Mouse (Mus musculus): ENCODE results near the gene Stk24.

Gene Stk24

GRCm38 (mm10) chr14:121322641-121323040 is 57.2 kb downstream of the Stk24 start:
- Histone ChIP-seq H3K4me3 (replicated peaks; ENCODE audit: low read length) (no peak overlapping the region), H3K27me3 (ENCODE audit: insufficient read depth, low read length) (no peaks in the 10 kb centered on the region), H3K9me3 (ENCODE audit: low read length) (no peaks in the 10 kb centered on the region), H3K36me3 (ENCODE audit: insufficient read depth, low read length) (no peaks in the 10 kb centered on the region), H3K4me1 (replicated peaks; ENCODE audit: low read depth, low read length) (peaks cover 72% of the 10 kb centered on the region)
- TF ChIP-seq NANOG (IDR thresholded peaks at IDR 0.05; ENCODE audit: borderline replicate concordance, low read length): no peak
- TF ChIP-seq POU5F1 (IDR thresholded peaks at IDR 0.05; ENCODE audit: borderline replicate concordance, low read length): no peak
- no peak for TF ChIP-seq CTCF (conservative IDR thresholded peaks at IDR 0.05; ENCODE audit: low read length)

GRCm38 (mm10) chr14:121322150-121322549 is 57.7 kb downstream of the Stk24 start:
- Histone ChIP-seq H3K4me1 (replicated peaks; ENCODE audit: low read depth, low read length) (peaks cover 70% of the 10 kb centered on the region), H3K4me3 (replicated peaks; ENCODE audit: low read length) (no peak overlapping the region), H3K27me3 (ENCODE audit: insufficient read depth, low read length) (no peaks in the 10 kb centered on the region), H3K9me3 (ENCODE audit: low read length) (no peaks in the 10 kb centered on the region), H3K36me3 (ENCODE audit: insufficient read depth, low read length) (no peaks in the 10 kb centered on the region)
- TF ChIP-seq NANOG (IDR thresholded peaks at IDR 0.05; ENCODE audit: borderline replicate concordance, low read length) (no peak), CTCF (conservative IDR thresholded peaks at IDR 0.05; ENCODE audit: low read length) (no peak), POU5F1 (IDR thresholded peaks at IDR 0.05; ENCODE audit: borderline replicate concordance, low read length) (no peak)

GRCm38 (mm10) chr14:121318382-121318781 is 61.4 kb downstream of the Stk24 start:
- Histone ChIP-seq H3K36me3 (ENCODE audit: insufficient read depth, low read length) (no peaks in the 10 kb centered on the region; the same call in 1 of the 2 replicates), H3K4me1 (replicated peaks; ENCODE audit: low read depth, low read length) (peaks cover 65% of the 10 kb centered on the region), H3K4me3 (replicated peaks; ENCODE audit: low read length) (no peak overlapping the region), H3K27me3 (ENCODE audit: insufficient read depth, low read length) (no peaks in the 10 kb centered on the region), H3K9me3 (ENCODE audit: low read length) (no peaks in the 10 kb centered on the region)
- TF ChIP-seq NANOG (IDR thresholded peaks at IDR 0.05; ENCODE audit: borderline replicate concordance, low read length) (no peak), POU5F1 (IDR thresholded peaks at IDR 0.05; ENCODE audit: borderline replicate concordance, low read length) (no peak), CTCF (conservative IDR thresholded peaks at IDR 0.05; ENCODE audit: low read length) (no peak)

GRCm38 (mm10) chr14:121317312-121317671 is 62.5 kb downstream of the Stk24 start:
- no peaks in the 10 kb centered on the region for H3K9me3 ChIP-seq (ENCODE audit: low read length)
- H3K36me3 ChIP-seq (ENCODE audit: insufficient read depth, low read length): no peaks in the 10 kb centered on the region; the same call in 1 of the 2 replicates
- no peak for TF ChIP-seq CTCF (conservative IDR thresholded peaks at IDR 0.05; ENCODE audit: low read length)
- TF ChIP-seq POU5F1 (IDR thresholded peaks at IDR 0.05; ENCODE audit: borderline replicate concordance, low read length): no peak
- TF ChIP-seq NANOG (IDR thresholded peaks at IDR 0.05; ENCODE audit: borderline replicate concordance, low read length): no peak
- H3K4me3 ChIP-seq (replicated peaks; ENCODE audit: low read length): no peak overlapping the region
- H3K4me1 ChIP-seq (replicated peaks; ENCODE audit: low read depth, low read length): peaks cover 56% of the 10 kb centered on the region
- H3K27me3 ChIP-seq (ENCODE audit: insufficient read depth, low read length): no peaks in the 10 kb centered on the region

- Histone ChIP-seq H3K4me1 (replicated peaks; ENCODE audit: low read depth, low read length) (peaks cover 55% of the 10 kb centered on the region), H3K4me3 (replicated peaks; ENCODE audit: low read length) (no peak overlapping the region), H3K36me3 (ENCODE audit: insufficient read depth, low read length) (no peaks in the 10 kb centered on the region; the same call in 1 of the 2 replicates), H3K27me3 (ENCODE audit: insufficient read depth, low read length) (no peaks in the 10 kb centered on the region), H3K9me3 (ENCODE audit: low read length) (no peaks in the 10 kb centered on the region)
- no peak for TF ChIP-seq CTCF (conservative IDR thresholded peaks at IDR 0.05; ENCODE audit: low read length)
- TF ChIP-seq NANOG (IDR thresholded peaks at IDR 0.05; ENCODE audit: borderline replicate concordance, low read length): no peak
- no peak for TF ChIP-seq POU5F1 (IDR thresholded peaks at IDR 0.05; ENCODE audit: borderline replicate concordance, low read length)
These were observed 63.0 kb downstream of the Stk24 start for GRCm38 (mm10) chr14:121316631-121317311.

- Histone ChIP-seq H3K27me3 (ENCODE audit: insufficient read depth, low read length) (no peaks in the 10 kb centered on the region), H3K4me3 (replicated peaks; ENCODE audit: low read length) (no peak overlapping the region), H3K9me3 (ENCODE audit: low read length) (no peaks in the 10 kb centered on the region), H3K36me3 (ENCODE audit: insufficient read depth, low read length) (no peaks in the 10 kb centered on the region; the same call in 1 of the 2 replicates), H3K4me1 (replicated peaks; ENCODE audit: low read depth, low read length) (peaks cover 56% of the 10 kb centered on the region)
- TF ChIP-seq CTCF (conservative IDR thresholded peaks at IDR 0.05; ENCODE audit: low read length) (no peak), POU5F1 (IDR thresholded peaks at IDR 0.05; ENCODE audit: borderline replicate concordance, low read length) (no peak), NANOG (IDR thresholded peaks at IDR 0.05; ENCODE audit: borderline replicate concordance, low read length) (no peak)
These were observed 63.7 kb downstream of the Stk24 start for GRCm38 (mm10) chr14:121316136-121316535.

GRCm38 (mm10) chr14:121314934-121315333 is 64.9 kb downstream of the Stk24 start:
- H3K9me3 ChIP-seq (ENCODE audit: low read length): peaks cover 4% of the 10 kb centered on the region; the same call in 1 of the 2 replicates
- H3K27me3 ChIP-seq (ENCODE audit: insufficient read depth, low read length): no peaks in the 10 kb centered on the region
- H3K4me3 ChIP-seq (replicated peaks; ENCODE audit: low read length): no peak overlapping the region
- H3K4me1 ChIP-seq (replicated peaks; ENCODE audit: low read depth, low read length): peaks cover 67% of the 10 kb centered on the region
- no peak for TF ChIP-seq POU5F1 (IDR thresholded peaks at IDR 0.05; ENCODE audit: borderline replicate concordance, low read length)
- no peak for TF ChIP-seq NANOG (IDR thresholded peaks at IDR 0.05; ENCODE audit: borderline replicate concordance, low read length)
- no peak for TF ChIP-seq CTCF (conservative IDR thresholded peaks at IDR 0.05; ENCODE audit: low read length)
- no peaks in the 10 kb centered on the region; the same call in 1 of the 2 replicates for H3K36me3 ChIP-seq (ENCODE audit: insufficient read depth, low read length)

- no peaks in the 10 kb centered on the region; the same call in 1 of the 2 replicates for H3K36me3 ChIP-seq (ENCODE audit: insufficient read depth, low read length)
- no peaks in the 10 kb centered on the region for H3K27me3 ChIP-seq (ENCODE audit: insufficient read depth, low read length)
- peaks cover 79% of the 10 kb centered on the region for H3K4me1 ChIP-seq (replicated peaks; ENCODE audit: low read depth, low read length)
- H3K4me3 ChIP-seq (replicated peaks; ENCODE audit: low read length): no peak overlapping the region
- TF ChIP-seq NANOG (IDR thresholded peaks at IDR 0.05; ENCODE audit: borderline replicate concordance, low read length): no peak
- no peak for TF ChIP-seq CTCF (conservative IDR thresholded peaks at IDR 0.05; ENCODE audit: low read length)
- no peak for TF ChIP-seq POU5F1 (IDR thresholded peaks at IDR 0.05; ENCODE audit: borderline replicate concordance, low read length)
- H3K9me3 ChIP-seq (ENCODE audit: low read length): peaks cover 4% of the 10 kb centered on the region; the same call in 1 of the 2 replicates
These were observed 66.5 kb downstream of the Stk24 start for GRCm38 (mm10) chr14:121313283-121313682.
